Mouse (Mus musculus): Measurements from ENCODE around the gene Fkbp2. TPM values are rescaled to one million over a fixed set of nuclear protein-coding genes. Genes with fewer than 3 reads are reported as not detected.

Fkbp2 gene
- total RNA-seq (2014; rRNA removed) (8.3 and 29.2 TPM in 2 replicates), polyA plus RNA-seq (2015; fragmentation: Nextera tagmentation; extraction: Ambion mirVana) (169 and 177 TPM in 2 replicates)

DNA sequence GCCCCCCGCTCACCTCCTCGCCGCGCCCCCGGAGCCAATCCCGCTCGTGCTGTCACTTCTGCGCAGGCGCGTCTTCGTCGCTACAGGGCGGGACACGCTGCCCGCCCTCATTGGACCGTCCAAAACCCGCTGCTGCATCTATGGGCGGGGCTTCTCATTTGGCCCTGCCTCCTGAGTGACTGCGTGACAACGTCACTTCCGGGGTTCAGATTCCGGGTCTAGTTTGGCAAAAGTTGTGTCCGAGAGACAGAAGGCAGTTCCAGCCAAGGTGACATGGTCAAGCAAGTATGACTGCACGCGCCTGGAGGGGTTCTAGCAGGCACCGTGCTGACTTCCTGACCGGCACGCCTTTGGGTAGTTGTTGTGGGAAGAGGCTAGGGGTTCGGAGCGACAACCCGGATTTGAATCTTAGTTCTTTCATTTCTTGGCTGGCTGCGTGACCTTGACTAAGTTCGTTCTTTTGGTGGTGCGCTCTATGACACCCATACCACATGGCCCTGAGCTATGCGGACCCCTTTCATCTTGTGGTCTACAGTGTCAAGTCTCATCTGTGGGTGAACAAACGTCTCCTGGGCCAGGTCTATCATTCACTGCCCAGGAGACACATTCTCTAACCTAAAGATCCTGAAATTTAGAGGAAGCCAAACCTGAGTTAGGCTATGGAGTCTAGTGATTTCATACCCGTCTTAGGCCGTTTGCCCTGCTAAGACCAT lies at the start of gene Fkbp2:
Fkbp2 (minus strand) TSS at position 121 of the 713 bp plus-strand sequence.
- H3K36me3 ChIP-seq (ENCODE audit: insufficient read depth, low read length): peaks cover 23% of the 10 kb centered on the region; the same call in 1 of the 2 replicates
- H3K4me1 ChIP-seq (ENCODE audit: insufficient read depth, low read length): peaks cover 30% of the 10 kb centered on the region
- peak; percentile 100 for DNase-seq (ENCODE audit: low spot score)
- peak within 1 kb of the TSS; percentile 79 for H3K9ac ChIP-seq (replicated peaks; ENCODE audit: low read length)
- peak within 1 kb of the TSS; percentile 96 for H3K27ac ChIP-seq
- 2% methylated on average over 38 of the region's 38 CpGs for WGBS
- ATAC-seq: peak; percentile 86
- no peak for TF ChIP-seq CTCF (IDR thresholded peaks at IDR 0.05; ENCODE audit: low read depth)
- H3K9me3 ChIP-seq (ENCODE audit: low read length): no peaks in the 10 kb centered on the region
- no peaks in the 10 kb centered on the region for H3K27me3 ChIP-seq (ENCODE audit: insufficient read depth, low read length)
- H3K4me2 ChIP-seq (ENCODE audit: low read depth, low read length): peak within 1 kb of the TSS; percentile 76
- peak within 1 kb of the TSS; percentile 68 for H3K4me3 ChIP-seq (ENCODE audit: low read length)

DNA sequence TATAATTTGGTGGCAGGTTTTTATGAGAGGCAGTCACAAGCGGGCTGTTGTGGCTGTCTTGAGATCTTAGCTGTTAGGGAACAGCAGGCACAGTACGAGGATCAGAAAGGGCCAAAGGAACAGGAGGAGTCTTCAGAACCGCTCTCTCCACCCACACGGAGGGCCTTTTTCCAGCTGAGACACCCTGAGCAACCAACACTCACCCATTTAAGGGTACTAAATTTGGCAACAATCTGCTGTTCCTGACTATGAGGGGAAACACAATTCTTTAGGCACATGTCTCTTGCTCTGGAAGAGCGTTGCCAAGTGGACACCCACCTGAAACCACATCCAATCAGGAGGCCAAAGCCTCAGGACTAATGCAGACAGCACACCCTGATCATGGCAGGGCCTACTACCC lies 49.2 kb upstream of the Fkbp2 start:
- H3K9ac ChIP-seq (replicated peaks; ENCODE audit: low read length): no peak overlapping the region
- H3K27me3 ChIP-seq (ENCODE audit: insufficient read depth, low read length): no peaks in the 10 kb centered on the region
- no peak for DNase-seq (ENCODE audit: low spot score)
- no peaks in the 10 kb centered on the region for H3K4me1 ChIP-seq (ENCODE audit: insufficient read depth, low read length)
- no peak for ATAC-seq
- peaks cover 69% of the 10 kb centered on the region for H3K36me3 ChIP-seq (ENCODE audit: insufficient read depth, low read length)
- no peak for TF ChIP-seq CTCF (IDR thresholded peaks at IDR 0.05; ENCODE audit: low read depth)
- 96% methylated on average over 5 of the region's 5 CpGs for WGBS
- H3K27ac ChIP-seq: no peak overlapping the region
- H3K4me2 ChIP-seq (ENCODE audit: low read depth, low read length): no peak overlapping the region
- H3K4me3 ChIP-seq (ENCODE audit: low read length): no peak overlapping the region
- no peaks in the 10 kb centered on the region for H3K9me3 ChIP-seq (ENCODE audit: low read length)

DNA sequence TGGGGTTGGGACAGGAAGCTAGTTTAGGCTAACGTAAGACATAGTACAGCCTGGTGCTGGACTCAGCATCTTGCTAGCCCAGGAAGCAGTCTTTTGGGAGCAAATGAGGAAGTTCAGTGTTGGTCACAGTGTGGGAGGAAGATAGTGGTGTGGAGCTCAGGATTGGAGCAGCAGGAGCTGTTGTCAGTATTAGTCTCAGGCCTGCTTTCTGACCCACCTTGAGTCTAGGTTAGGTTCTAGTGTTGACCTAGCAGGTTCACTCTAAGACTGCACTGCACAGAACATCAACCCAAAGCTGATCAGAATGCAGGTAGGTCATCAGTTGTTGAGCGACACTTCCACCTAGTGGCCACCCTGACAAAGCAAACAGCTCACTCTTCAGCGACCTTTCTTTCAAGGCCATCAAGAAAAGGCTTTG lies 39.9 kb upstream of the Fkbp2 start:
- no peaks in the 10 kb centered on the region for H3K4me1 ChIP-seq (ENCODE audit: insufficient read depth, low read length)
- WGBS: 42% methylated on average over 3 of the region's 3 CpGs
- no peak overlapping the region for H3K9ac ChIP-seq (replicated peaks; ENCODE audit: low read length)
- no peaks in the 10 kb centered on the region for H3K27me3 ChIP-seq (ENCODE audit: insufficient read depth, low read length)
- H3K4me3 ChIP-seq (ENCODE audit: low read length): no peak overlapping the region
- peaks cover 54% of the 10 kb centered on the region for H3K36me3 ChIP-seq (ENCODE audit: insufficient read depth, low read length)
- H3K9me3 ChIP-seq (ENCODE audit: low read length): no peaks in the 10 kb centered on the region
- H3K27ac ChIP-seq: no peak overlapping the region
- DNase-seq (ENCODE audit: low spot score): peak; percentile 73
- peak; percentile 85 for TF ChIP-seq CTCF (IDR thresholded peaks at IDR 0.05; ENCODE audit: low read depth)
- H3K4me2 ChIP-seq (ENCODE audit: low read depth, low read length): no peak overlapping the region
- ATAC-seq: peak; percentile 56; the same call in 1 of the 2 replicates

DNA sequence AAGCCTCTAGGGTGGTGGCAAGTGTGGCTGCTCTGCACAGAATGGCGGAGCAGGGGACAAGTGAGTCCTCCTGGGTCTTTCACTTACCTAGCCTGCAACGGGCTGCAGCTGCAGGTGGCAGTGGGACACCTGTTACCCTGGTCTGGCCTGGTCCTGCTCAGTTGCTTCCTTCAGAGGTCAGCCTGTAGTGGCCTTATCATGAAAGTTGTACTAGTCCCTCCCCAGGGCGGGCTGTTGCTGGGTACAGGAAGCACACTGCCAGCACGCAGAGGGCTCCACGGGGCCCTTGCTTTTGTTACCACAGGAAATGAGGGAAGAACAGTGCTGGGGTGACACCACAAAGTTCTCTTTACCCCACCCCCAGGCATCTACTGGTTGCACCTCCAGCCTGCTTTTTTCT lies 38.9 kb upstream of the Fkbp2 start, which contains the start of gene Fermt3:
Fermt3 (minus strand) TSS at position 279 of the 400 bp plus-strand sequence.
- 89% methylated on average over 5 of the region's 5 CpGs for WGBS
- ATAC-seq: no peak

DNA sequence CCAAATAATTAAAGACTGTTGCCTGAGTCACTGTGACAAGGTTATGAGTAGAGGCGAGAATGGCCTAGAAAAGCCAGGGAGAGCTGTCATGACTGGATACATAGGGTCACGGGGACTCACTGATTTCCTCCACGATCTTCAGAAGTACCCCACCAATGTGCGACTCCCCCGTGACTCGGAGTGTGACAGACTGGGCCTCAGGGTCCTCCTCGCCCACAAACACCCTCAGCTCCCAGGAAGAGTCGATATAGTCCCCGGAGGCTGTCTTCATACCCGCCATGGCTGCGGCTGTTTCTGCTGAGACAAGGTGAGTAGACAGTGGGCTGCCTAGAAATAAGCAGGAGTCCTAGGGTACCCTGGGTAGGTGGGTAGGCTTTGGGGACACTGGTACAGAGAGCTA lies 38.2 kb upstream of the Fkbp2 start:
- 94% methylated on average over 11 of the region's 11 CpGs for WGBS
- no peaks in the 10 kb centered on the region for H3K27me3 ChIP-seq (ENCODE audit: insufficient read depth, low read length)
- no peaks in the 10 kb centered on the region for H3K9me3 ChIP-seq (ENCODE audit: low read length)
- H3K27ac ChIP-seq: peak overlapping the region; percentile 15; the same call in 1 of the 2 replicates
- DNase-seq (ENCODE audit: low spot score) (no peak), ATAC-seq (no peak)
- H3K36me3 ChIP-seq (ENCODE audit: insufficient read depth, low read length): peaks cover 43% of the 10 kb centered on the region
- no peak overlapping the region for H3K9ac ChIP-seq (replicated peaks; ENCODE audit: low read length)
- H3K4me2 ChIP-seq (ENCODE audit: low read depth, low read length): no peak overlapping the region
- no peak overlapping the region for H3K4me3 ChIP-seq (ENCODE audit: low read length)
- no peak for TF ChIP-seq CTCF (IDR thresholded peaks at IDR 0.05; ENCODE audit: low read depth)
- no peaks in the 10 kb centered on the region for H3K4me1 ChIP-seq (ENCODE audit: insufficient read depth, low read length)

More for the DNA sequence above, 38.9 kb upstream of the Fkbp2 start, which contains the start of gene Fermt3:
- Histone ChIP-seq H3K9me3 (ENCODE audit: low read length) (no peaks in the 10 kb centered on the region), H3K27ac (peak within 1 kb of the TSS; percentile 15; the same call in 1 of the 2 replicates), H3K4me3 (ENCODE audit: low read length) (no peak within 1 kb of the TSS), H3K4me2 (ENCODE audit: low read depth, low read length) (no peak within 1 kb of the TSS), H3K36me3 (ENCODE audit: insufficient read depth, low read length) (peaks cover 47% of the 10 kb centered on the region), H3K27me3 (ENCODE audit: insufficient read depth, low read length) (no peaks in the 10 kb centered on the region), H3K4me1 (ENCODE audit: insufficient read depth, low read length) (no peaks in the 10 kb centered on the region), H3K9ac (replicated peaks; ENCODE audit: low read length) (no peak within 1 kb of the TSS)
- no peak for TF ChIP-seq CTCF (IDR thresholded peaks at IDR 0.05; ENCODE audit: low read depth)
- DNase-seq (ENCODE audit: low spot score): no peak

DNA sequence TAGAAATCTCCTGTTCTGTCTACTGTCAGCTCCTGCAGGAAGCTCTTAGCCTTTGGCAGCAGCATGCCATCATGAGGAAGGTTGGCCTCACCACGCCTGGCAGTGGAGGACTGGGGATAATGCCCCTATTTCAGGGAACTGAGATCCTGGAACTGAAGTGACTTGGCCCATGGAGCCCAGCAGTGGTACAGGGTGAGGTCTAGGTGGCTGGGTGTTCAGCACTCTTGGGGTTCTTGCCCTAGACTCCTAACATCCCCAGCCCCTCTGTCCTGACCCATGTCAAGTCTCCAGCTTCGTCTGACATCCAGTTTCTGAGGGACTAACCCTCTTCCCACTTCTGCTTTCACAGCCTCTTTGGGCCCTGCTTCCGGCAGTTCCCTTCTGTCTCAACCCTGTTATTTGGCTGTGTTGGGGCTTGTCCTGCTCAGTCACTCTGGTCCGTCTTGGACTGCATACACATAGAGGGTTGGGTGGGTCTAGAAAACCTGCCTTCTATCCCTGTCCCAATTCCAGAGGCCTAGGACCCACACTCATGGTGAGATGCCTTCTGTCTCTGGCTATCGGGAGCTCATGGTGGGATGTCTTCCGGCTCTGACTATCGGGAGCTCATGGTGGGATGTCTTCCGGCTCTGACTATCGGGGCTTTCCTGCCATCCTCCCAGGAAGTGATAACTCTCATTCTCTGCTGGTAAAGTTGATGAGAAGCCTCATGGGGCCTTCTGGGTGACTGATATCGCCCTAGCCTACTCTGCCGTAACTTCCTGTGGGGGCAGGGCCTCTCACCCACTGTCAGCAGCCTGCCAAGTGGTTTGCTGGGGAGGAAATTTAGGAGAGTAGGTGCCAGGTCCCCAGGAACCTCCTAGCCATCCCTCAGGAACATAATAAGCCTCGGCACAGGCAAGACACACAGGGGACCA lies 37.5 kb upstream of the Fkbp2 start:
- no peak for TF ChIP-seq CTCF (IDR thresholded peaks at IDR 0.05; ENCODE audit: low read depth)
- ATAC-seq (no peak), DNase-seq (ENCODE audit: low spot score) (no peak)
- H3K27ac ChIP-seq: no peak overlapping the region
- 87% methylated on average over 12 of the region's 12 CpGs for WGBS
- no peaks in the 10 kb centered on the region for H3K27me3 ChIP-seq (ENCODE audit: insufficient read depth, low read length)
- peaks cover 37% of the 10 kb centered on the region for H3K36me3 ChIP-seq (ENCODE audit: insufficient read depth, low read length)
- H3K4me3 ChIP-seq (ENCODE audit: low read length): no peak overlapping the region
- H3K4me2 ChIP-seq (ENCODE audit: low read depth, low read length): no peak overlapping the region
- H3K4me1 ChIP-seq (ENCODE audit: insufficient read depth, low read length): no peaks in the 10 kb centered on the region
- H3K9me3 ChIP-seq (ENCODE audit: low read length): no peaks in the 10 kb centered on the region
- H3K9ac ChIP-seq (replicated peaks; ENCODE audit: low read length): no peak overlapping the region
